Mouse (Mus musculus) forebrain, embryonic 15.5 days (tissue): ENCODE measurements around the gene Rhebl1. TPM values are rescaled to one million over a fixed set of nuclear protein-coding genes. Genes with fewer than 3 reads are reported as not detected.

Experiments
- ATAC-seq: fragments of 200-750 bp; cut with Nextera tagmentation; replicated peaks from 2 replicates; pipeline ENCODE4 v1.8.0; 2017; ENCODE audit warnings: mild to moderate bottlenecking, moderate TSS enrichment, moderate library complexity
- H3K27ac ChIP-seq: fragments of 300-500 bp; sonication (generic); replicated peaks from 2 replicates; pipeline ENCODE4 v1.5.1; 2015; ENCODE audit warnings: mild to moderate bottlenecking, inconsistent platforms
- H3K27me3 ChIP-seq: fragments of 300-500 bp; sonication (generic); 2 replicates; pipeline ENCODE4 v1.6.1; 2015; ENCODE audit warnings: inconsistent platforms
- H3K36me3 ChIP-seq: fragments of 300-500 bp; sonication (generic); 2 replicates; pipeline ENCODE4 v1.6.1; 2015; ENCODE audit warnings: mild to moderate bottlenecking, inconsistent platforms
- H3K4me1 ChIP-seq: fragments of 300-500 bp; sonication (generic); 2 replicates; pipeline ENCODE4 v1.6.1; 2015; ENCODE audit warnings: inconsistent platforms
- H3K4me2 ChIP-seq: fragments of 300-500 bp; sonication (generic); replicated peaks from 2 replicates; pipeline ENCODE4 v1.6.1; 2015; ENCODE audit warnings: mild to moderate bottlenecking, inconsistent platforms
- H3K4me3 ChIP-seq: fragments of 300-500 bp; sonication (generic); 2 replicates; pipeline ENCODE4 v1.5.1; 2015; ENCODE audit warnings: mild to moderate bottlenecking, inconsistent platforms
- H3K9ac ChIP-seq: fragments of 300-500 bp; sonication (generic); replicated peaks from 2 replicates; pipeline ENCODE4 v1.6.1; 2015; ENCODE audit warnings: mild to moderate bottlenecking, inconsistent platforms
- H3K9me3 ChIP-seq: fragments of 300-500 bp; sonication (generic); 2 replicates; pipeline ENCODE4 v1.6.1; 2016; ENCODE audit warnings: inconsistent platforms
- WGBS: fragments of 180-500 bp; shearing (Covaris S2); methylation state at CpG from one replicate; pipeline ENCODE4 v1.1.7; 2015; ENCODE audit warnings: mixed read lengths; 5-methylcytosine and 5-hydroxymethylcytosine counted together
- polyA plus RNA-seq: library from polyadenylated mRNA; unstranded; fragments of >200 nt; fragmentation: Nextera tagmentation; extraction: Ambion mirVana; gene quantifications from 2 replicates; pipeline ENCODE4 v1.2.1, GENCODE M21; 2015

Gene Rhebl1
- polyA plus RNA-seq, 1 experiment from 2014 or later, result 42.7 TPM

DNA sequence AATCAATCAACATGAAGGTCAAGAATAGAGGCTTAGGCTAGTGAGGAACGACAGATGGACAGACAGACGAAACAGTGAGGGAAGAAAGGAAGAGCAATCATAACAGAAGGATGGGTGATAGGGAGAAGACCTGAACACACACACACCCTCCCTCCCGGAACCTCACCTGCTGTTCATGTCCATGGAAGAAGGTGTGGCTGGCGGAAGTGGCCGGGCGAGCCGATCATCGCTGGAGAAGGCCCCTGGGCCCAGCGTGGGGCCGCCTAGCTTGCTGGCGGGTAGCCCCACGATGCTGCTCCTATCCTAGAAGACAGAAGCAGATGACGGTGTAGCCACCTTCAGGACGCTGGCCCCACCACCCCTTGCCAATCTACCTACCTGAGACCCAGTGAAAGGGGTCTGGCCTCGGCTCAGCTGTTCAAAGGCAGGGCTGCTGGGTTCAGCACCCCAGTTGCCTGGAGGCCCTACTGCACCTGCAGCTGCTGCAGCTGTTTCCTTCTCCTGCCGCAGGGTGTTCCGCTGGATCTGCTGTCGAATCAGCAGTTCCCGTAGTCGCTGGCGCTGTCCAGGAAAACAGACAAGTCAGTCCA is 43.0 kb downstream of the Rhebl1 start:
- Histone ChIP-seq H3K36me3 (peaks cover 100% of the 10 kb centered on the region), H3K4me2 (no peak overlapping the region), H3K27me3 (no peaks in the 10 kb centered on the region), H3K9ac (no peak overlapping the region), H3K4me1 (no peaks in the 10 kb centered on the region), H3K4me3 (no peak overlapping the region), H3K9me3 (no peaks in the 10 kb centered on the region), H3K27ac (no peak overlapping the region)
- WGBS, result 90% methylated on average over 21 of the region's 21 CpGs
- ATAC-seq, result no peak

DNA sequence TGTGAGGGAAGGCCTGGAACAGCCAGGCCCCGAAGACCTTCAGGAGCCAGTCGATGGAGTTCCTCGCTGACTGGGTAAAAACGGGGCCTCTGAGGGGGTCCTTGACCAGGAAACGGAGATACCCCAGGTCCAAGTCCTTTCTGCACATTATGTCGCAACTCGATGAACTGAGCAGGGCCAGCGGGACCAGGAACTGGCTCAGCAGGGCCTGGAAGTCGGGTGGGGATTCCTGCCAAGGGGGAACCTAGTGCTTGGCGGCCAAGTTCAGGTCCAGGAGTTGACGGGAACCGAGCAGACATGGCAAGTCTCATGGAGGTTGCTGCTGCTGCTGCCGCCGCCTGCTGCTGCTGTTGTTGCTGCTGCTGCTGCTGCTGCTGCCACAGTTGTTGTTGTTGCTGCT is 43.7 kb downstream of the Rhebl1 start:
- H3K4me2 ChIP-seq, result no peak overlapping the region
- 91% methylated on average over 14 of the region's 14 CpGs for WGBS
- no peak for ATAC-seq

DNA sequence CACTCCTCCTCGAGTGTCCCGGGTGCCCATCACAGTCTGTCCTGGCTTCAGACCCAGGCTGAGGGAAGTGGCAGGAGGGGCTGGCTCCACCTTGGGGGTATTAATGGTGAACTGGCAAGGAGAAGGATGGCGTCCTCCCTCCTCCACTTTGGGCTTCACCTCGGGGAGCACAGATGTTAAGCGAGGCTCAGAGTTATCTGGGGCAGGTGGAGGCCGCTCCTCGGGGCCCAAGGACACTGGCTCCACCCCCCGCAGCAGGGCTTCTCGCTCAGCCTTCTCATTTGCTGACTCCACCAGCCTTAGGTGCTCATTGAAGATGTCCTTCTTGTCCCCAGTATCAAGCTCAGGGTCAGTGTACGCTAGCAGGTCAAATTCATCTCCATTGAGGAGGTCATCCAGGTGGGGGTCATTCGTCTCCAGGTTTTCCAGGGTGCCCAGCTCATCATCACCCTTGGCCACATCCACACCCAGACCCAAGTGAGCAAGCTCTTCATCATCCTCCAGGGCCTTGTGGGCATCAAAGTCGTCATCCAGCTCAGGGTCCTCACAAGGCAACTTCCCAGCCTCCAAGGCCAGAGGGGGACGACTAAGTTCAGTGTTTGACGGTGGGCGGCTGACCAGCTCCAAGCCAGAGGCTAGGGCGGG is 44.3 kb downstream of the Rhebl1 start:
- Histone ChIP-seq H3K4me3 (no peak overlapping the region), H3K9me3 (no peaks in the 10 kb centered on the region), H3K27ac (no peak overlapping the region), H3K27me3 (no peaks in the 10 kb centered on the region), H3K4me1 (no peaks in the 10 kb centered on the region), H3K36me3 (peaks cover 100% of the 10 kb centered on the region), H3K4me2 (no peak overlapping the region), H3K9ac (no peak overlapping the region)
- no peak for ATAC-seq
- 90% methylated on average over 16 of the region's 16 CpGs for WGBS

More for the DNA sequence above, 43.7 kb downstream of the Rhebl1 start:
- Histone ChIP-seq H3K9me3 (no peaks in the 10 kb centered on the region), H3K9ac (no peak overlapping the region), H3K4me3 (no peak overlapping the region), H3K36me3 (peaks cover 100% of the 10 kb centered on the region), H3K27me3 (no peaks in the 10 kb centered on the region), H3K4me1 (no peaks in the 10 kb centered on the region), H3K27ac (no peak overlapping the region)

DNA sequence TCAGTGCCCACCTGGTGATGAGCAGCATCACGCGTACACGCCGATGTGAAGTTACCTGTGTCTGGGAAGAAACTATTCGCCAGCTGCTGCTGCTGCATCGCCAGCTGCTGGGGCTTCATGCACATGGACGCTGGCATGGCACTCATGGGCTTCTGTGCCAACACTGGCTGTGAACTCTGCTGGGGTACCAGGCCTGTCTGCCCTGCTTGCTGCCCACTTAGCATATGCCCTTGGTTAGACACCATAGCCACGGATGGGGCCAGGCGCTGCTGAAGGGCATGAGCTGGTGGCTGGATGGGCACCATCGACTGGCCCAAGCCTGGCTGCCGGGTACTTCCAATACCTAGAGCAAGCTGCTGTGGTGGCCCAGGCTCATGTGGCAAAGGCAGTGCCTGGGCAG is 45.2 kb downstream of the Rhebl1 start:
- no peak overlapping the region for H3K9ac ChIP-seq

DNA sequence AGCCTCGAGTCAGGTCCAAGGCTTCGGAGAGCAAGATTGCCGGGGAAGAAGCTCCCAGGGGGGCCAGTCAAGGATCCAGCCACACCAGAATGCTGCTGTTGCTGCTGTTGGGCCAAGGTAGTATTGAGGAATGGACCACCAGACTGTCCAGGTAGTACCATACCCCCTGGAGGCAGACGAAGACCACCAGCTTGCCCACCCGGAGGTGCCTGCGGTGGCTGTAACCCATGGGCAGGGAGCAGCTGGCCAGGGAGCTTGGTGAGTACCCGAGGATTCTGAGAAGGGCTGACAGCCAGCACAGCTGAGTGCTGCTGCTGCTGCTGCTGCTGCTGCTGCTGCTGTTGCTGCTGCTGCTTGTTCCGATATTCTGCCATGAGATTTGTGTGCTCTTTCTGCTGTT is 48.2 kb downstream of the Rhebl1 start:
- no peak overlapping the region for H3K4me3 ChIP-seq
- no peak for ATAC-seq
- H3K27ac ChIP-seq, result no peak overlapping the region
- no peaks in the 10 kb centered on the region for H3K27me3 ChIP-seq
- H3K4me2 ChIP-seq, result no peak overlapping the region
- H3K36me3 ChIP-seq, result peaks cover 100% of the 10 kb centered on the region
- H3K9me3 ChIP-seq, result no peaks in the 10 kb centered on the region
- 91% methylated on average over 8 of the region's 8 CpGs for WGBS
- no peak overlapping the region for H3K9ac ChIP-seq
- no peaks in the 10 kb centered on the region for H3K4me1 ChIP-seq

More for the DNA sequence above, 45.2 kb downstream of the Rhebl1 start:
- H3K4me1 ChIP-seq, result no peaks in the 10 kb centered on the region
- no peak overlapping the region for H3K4me3 ChIP-seq
- ATAC-seq, result no peak
- 96% methylated on average over 11 of the region's 11 CpGs for WGBS
- H3K4me2 ChIP-seq, result no peak overlapping the region
- no peaks in the 10 kb centered on the region for H3K27me3 ChIP-seq
- H3K27ac ChIP-seq, result no peak overlapping the region
- no peaks in the 10 kb centered on the region for H3K9me3 ChIP-seq
- peaks cover 100% of the 10 kb centered on the region for H3K36me3 ChIP-seq

DNA sequence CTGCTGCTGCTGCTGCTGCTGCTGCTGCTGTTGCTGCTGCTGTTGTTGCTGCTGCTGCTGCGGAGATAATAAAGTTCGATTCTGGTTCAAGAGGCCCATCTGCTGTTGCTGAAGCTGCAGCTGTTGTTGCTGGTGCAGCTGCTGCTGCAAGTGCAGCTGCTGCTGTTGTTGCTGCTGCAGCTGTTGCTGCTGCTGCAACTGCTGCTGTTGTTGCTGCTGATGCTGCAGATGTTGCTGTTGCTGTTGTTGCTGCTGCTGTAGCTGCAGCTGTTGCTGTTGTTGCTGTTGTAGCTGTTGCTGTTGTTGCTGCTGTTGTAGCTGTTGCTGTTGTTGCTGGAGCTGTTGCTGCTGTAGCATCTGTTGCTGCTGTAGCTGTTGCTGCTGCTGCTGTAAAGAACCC is 49.2 kb downstream of the Rhebl1 start:
- no peak for ATAC-seq
- Histone ChIP-seq H3K27ac (no peak overlapping the region), H3K27me3 (no peaks in the 10 kb centered on the region), H3K4me3 (no peak overlapping the region), H3K9me3 (no peaks in the 10 kb centered on the region), H3K4me2 (no peak overlapping the region), H3K4me1 (no peaks in the 10 kb centered on the region), H3K36me3 (peaks cover 100% of the 10 kb centered on the region), H3K9ac (no peak overlapping the region)
- WGBS, result 98% methylated on average over 2 of the region's 2 CpGs

DNA sequence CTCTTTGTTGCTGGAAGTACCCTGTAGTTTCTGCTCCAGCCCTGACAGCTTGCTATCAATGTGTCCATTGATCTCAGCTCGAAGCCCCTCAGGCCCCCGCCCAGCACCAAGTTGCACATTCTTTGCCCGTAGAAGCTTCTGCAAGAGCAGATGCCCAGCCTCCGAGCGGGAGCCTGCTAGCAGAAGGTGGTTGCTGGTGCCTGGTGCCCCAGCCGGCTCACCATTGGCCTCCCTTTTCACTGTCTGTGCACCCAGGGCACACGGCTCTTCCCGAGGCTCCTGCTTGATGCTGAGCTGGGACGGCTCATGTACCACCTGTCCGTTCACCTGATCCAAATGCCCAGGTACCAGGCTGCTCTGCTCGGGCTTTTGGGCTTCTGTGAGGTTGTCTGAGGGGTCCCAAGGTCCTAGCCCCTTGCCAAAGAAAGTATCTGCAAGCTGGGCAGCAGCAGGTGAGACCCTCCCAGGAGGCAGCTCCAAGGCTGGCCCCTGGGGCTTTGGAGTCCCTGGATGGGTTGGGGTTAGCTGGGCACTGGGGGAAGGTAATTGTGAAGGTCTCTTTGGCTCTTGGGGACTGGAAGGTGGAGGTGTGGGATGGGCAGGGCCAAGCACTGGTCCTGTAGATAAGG is 50.6 kb downstream of the Rhebl1 start:
- no peaks in the 10 kb centered on the region for H3K9me3 ChIP-seq
- H3K9ac ChIP-seq, result no peak overlapping the region
- no peak overlapping the region for H3K4me3 ChIP-seq
- H3K27ac ChIP-seq, result no peak overlapping the region
- 95% methylated on average over 11 of the region's 11 CpGs for WGBS
- H3K4me2 ChIP-seq, result no peak overlapping the region
- peaks cover 100% of the 10 kb centered on the region for H3K36me3 ChIP-seq
- no peak for ATAC-seq
- no peaks in the 10 kb centered on the region for H3K27me3 ChIP-seq
- no peaks in the 10 kb centered on the region for H3K4me1 ChIP-seq

DNA sequence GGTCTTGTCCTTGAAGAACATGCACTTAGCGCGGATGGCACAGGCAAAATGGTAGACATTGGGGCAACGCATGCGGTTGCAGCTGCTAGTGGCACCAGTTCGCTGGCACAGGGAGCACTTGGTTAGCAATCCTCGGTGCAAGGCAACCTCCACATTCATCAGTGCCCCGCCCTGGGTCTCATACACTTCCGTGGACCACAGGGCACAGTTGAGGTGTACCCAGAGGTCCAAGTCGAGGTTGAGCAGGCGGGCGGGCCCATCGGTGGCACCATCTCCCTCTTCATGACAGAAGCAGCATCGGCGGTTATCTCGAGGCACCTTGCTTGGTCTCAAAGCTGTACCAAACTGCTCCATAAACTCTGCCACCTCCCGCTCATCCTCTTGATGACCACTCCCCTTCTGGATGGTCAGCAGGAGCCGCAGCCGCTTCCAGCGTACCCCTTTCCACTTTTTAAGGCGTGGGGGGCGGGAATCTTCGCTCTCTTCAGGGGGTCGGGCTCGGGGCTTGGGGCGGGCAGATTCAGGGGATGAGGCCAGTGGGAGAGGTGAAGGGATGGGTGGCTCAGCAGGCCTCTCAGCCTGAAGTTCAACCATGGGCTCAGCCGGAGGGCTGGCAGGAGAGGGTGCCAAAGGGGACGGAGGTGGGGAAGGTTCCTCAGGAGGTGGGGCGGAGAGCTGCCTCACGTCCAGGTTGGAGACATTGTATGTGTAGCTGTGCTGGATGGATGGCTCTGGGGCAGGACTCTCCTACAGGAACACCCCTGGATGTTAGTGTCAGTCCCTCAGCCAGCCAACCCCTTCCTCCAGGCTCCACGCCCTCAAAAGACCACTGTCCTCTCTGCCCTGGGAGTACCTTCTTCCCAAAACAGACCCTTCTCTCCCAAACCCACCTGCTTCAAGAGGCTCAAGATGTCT is 54.4 kb downstream of the Rhebl1 start:
- no peak overlapping the region for H3K4me2 ChIP-seq
- no peak overlapping the region for H3K4me3 ChIP-seq
- no peaks in the 10 kb centered on the region for H3K4me1 ChIP-seq
- ATAC-seq, result no peak
- no peak overlapping the region for H3K9ac ChIP-seq
- no peaks in the 10 kb centered on the region for H3K9me3 ChIP-seq
- H3K27me3 ChIP-seq, result no peaks in the 10 kb centered on the region
- no peak overlapping the region for H3K27ac ChIP-seq
- WGBS, result 93% methylated on average over 30 of the region's 30 CpGs
- peaks cover 99% of the 10 kb centered on the region for H3K36me3 ChIP-seq

DNA sequence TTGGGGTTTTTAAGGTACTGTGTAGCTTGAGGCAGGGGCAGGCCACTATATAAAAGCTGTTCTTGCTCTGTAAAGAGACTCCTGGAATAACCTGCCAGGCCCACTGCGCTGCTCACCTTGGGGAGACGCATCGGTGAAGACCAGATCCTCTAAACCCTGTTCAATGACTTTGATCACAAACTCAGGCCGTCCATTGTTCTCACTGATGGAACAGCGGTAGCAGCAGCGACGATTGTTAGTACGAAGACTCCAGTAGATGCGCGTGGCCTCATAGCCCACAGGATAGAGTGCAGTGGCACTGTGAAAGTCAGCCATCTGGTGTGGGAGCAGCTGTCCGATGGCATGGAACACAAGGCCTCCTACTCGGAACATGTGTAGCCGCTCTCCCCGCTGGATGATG is 55.2 kb downstream of the Rhebl1 start:
- Histone ChIP-seq H3K9ac (no peak overlapping the region), H3K27me3 (no peaks in the 10 kb centered on the region), H3K9me3 (no peaks in the 10 kb centered on the region), H3K27ac (no peak overlapping the region), H3K4me2 (no peak overlapping the region), H3K4me3 (no peak overlapping the region), H3K4me1 (no peaks in the 10 kb centered on the region), H3K36me3 (peaks cover 99% of the 10 kb centered on the region)
- no peak for ATAC-seq
- 95% methylated on average over 14 of the region's 14 CpGs for WGBS

DNA sequence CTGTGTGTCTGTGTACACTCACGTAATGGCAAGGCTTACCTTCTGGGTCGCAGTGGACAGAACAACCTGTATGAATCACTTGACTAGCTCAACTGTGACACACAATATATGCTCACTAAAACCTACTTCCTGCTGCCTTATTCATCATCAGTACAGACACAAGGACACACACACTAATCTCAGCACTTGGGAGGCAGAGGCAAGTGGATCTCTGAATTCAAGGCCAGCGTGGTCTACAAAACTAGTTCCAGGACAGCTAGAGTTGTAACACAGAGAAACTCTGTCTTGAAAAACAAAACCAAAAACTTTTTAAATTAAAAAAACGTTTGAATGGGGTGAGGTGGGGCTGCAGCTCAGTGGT is 56.6 kb downstream of the Rhebl1 start:
- H3K36me3 ChIP-seq, result peaks cover 92% of the 10 kb centered on the region
- H3K27ac ChIP-seq, result no peak overlapping the region
- 77% methylated on average over 4 of the region's 4 CpGs for WGBS
- no peak overlapping the region for H3K4me3 ChIP-seq
- H3K9ac ChIP-seq, result no peak overlapping the region
- H3K27me3 ChIP-seq, result no peaks in the 10 kb centered on the region
- H3K4me1 ChIP-seq, result no peaks in the 10 kb centered on the region
- no peak for ATAC-seq
- H3K4me2 ChIP-seq, result no peak overlapping the region
- H3K9me3 ChIP-seq, result no peaks in the 10 kb centered on the region

DNA sequence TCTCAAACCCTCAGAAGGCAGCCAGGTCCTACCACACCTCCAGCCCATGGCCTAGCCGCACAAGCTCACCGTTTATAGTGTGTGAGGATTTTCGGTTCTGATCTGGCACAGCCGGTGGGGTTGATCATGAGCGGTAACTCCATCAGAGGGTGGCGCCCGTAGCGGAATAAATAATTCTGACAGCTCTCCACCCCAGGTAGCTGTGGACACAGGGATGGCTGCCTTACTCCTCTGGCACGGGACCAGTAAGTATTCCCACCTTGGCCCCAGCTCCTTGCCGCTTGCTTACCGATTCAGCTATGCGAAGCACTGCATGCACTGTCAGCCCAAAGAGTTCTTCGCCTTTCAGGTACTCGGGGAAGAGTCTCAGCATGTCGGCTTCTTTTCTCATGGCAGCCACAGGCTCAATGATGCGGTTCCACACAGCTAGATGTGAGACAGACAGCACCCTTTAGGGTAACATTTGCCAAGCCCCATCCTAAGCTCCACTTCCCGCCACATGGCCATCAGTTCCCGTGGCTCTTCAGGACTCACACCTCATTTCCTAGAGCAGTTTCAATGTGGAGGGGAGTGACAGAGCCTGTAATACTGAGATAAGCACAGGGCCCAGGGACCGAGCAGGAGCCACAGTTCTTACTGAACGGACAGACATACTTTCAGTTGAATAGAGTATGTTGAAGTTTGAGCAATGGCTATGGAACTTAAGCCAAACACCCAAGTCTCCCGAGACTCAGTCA is 57.2 kb downstream of the Rhebl1 start:
- Histone ChIP-seq H3K9ac (no peak overlapping the region), H3K4me3 (no peak overlapping the region), H3K36me3 (peaks cover 87% of the 10 kb centered on the region), H3K27ac (no peak overlapping the region), H3K4me2 (no peak overlapping the region), H3K4me1 (no peaks in the 10 kb centered on the region), H3K9me3 (no peaks in the 10 kb centered on the region), H3K27me3 (no peaks in the 10 kb centered on the region)
- WGBS, result 90% methylated on average over 21 of the region's 21 CpGs
- ATAC-seq, result no peak
